Mouse (Mus musculus) forebrain, embryonic 14.5 days (tissue): ENCODE measurements at regions not wholly inside any gene's neighbourhood (a gene's known extent, or its start where the extent isn't known, plus 50 kb on each side); places are given as distances from the start of the nearest gene placed in this dataset.
A peak's percentile ranks its signal among the peaks of the same experiment; 100 is the strongest.

Experiments used
- ATAC-seq: fragments of 200-750 bp; cut with Nextera tagmentation; 2 replicates; pipeline ENCODE4 v1.8.0; 2017; ENCODE audit warnings: mild to moderate bottlenecking, moderate library complexity
- DNase-seq: peaks from one replicate; pipeline ENCODE4 v3.0.0-alpha.2; 2015; ENCODE audit warnings: low spot score
- H3K27ac ChIP-seq: fragments of 300-500 bp; sonication (generic); 2 replicates; pipeline ENCODE4 v1.5.1; 2014; ENCODE audit warnings: low read depth, mild to moderate bottlenecking, control low read depth, low read length, moderate library complexity
- H3K27me3 ChIP-seq: fragments of 300-500 bp; sonication (generic); replicated peaks from 2 replicates; pipeline ENCODE4 v1.6.1; 2014; ENCODE audit warnings: low read length, control low read depth, mixed read lengths; ENCODE audit not compliant: control insufficient read depth, insufficient read depth
- H3K36me3 ChIP-seq: fragments of 300-500 bp; sonication (generic); 2 replicates; pipeline ENCODE4 v1.6.1; 2014; ENCODE audit warnings: low read length, control low read depth; ENCODE audit not compliant: control insufficient read depth, insufficient read depth
- H3K4me1 ChIP-seq: fragments of 300-500 bp; sonication (generic); 2 replicates; pipeline ENCODE4 v1.6.1; 2014; ENCODE audit warnings: antibody characterized with exemption, low read length, control low read depth; ENCODE audit not compliant: control insufficient read depth, insufficient read depth
- H3K4me2 ChIP-seq: fragments of 300-500 bp; sonication (generic); 2 replicates; pipeline ENCODE4 v1.6.1; 2014; ENCODE audit warnings: mild to moderate bottlenecking, control low read depth, low read length
- H3K4me3 ChIP-seq: fragments of 300-500 bp; sonication (generic); 2 replicates; pipeline ENCODE4 v1.5.1; 2014; ENCODE audit warnings: low read depth, low read length, control low read depth
- H3K9ac ChIP-seq: fragments of 300-500 bp; sonication (generic); 2 replicates; pipeline ENCODE4 v1.6.1; 2014; ENCODE audit warnings: mild to moderate bottlenecking, low read length, control low read depth, moderate library complexity
- H3K9me3 ChIP-seq: fragments of 300-500 bp; sonication (generic); replicated peaks from 2 replicates; pipeline ENCODE4 v1.6.1; 2016; ENCODE audit warnings: low read length, control low read depth, mixed read lengths; ENCODE audit not compliant: control insufficient read depth
- WGBS: fragments of 180-500 bp; shearing (Covaris S2); extraction: QIAGEN DNeasy Blood & Tissue Kit; methylation state at CpG from one replicate; pipeline ENCODE4 v1.1.7; 2014; 5-methylcytosine and 5-hydroxymethylcytosine counted together

- no peaks in the 10 kb centered on the region for H3K27me3 ChIP-seq
- no peak overlapping the region for H3K9ac ChIP-seq
- no peaks in the 10 kb centered on the region for H3K9me3 ChIP-seq
- H3K27ac ChIP-seq: no peak overlapping the region
- no peak for ATAC-seq
- H3K36me3 ChIP-seq: no peaks in the 10 kb centered on the region
- no peak overlapping the region for H3K4me3 ChIP-seq
- H3K4me2 ChIP-seq: no peak overlapping the region
- WGBS: 82% methylated on average over 3 of the region's 3 CpGs
- DNase-seq: no peak
- H3K4me1 ChIP-seq: no peaks in the 10 kb centered on the region
Observed at GRCm38 (mm10) chr3:132237344-132237743, 152.3 kb downstream of the Dkk2 start.

DNA sequence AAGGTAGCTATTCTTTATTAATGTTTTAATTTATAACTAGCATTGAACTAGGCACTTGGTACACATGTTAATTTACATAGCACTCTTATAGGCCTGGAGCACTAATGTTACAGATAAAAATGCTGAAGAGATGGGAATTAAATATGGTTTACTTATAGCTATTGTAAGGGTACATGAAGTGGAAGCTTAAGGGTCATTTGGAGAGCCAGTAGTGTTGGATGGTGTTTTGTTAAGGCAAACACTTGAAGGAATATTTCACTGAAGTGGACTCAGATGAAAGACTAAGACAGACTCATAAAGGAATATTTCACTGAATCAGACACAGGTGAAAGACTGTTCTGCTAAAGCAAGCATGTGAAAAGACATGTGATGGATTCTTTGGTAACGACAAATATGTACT lies 172.7 kb downstream of the Dkk2 start:
- WGBS: 90% methylated on average over 1 of the region's 1 CpGs

DNA sequence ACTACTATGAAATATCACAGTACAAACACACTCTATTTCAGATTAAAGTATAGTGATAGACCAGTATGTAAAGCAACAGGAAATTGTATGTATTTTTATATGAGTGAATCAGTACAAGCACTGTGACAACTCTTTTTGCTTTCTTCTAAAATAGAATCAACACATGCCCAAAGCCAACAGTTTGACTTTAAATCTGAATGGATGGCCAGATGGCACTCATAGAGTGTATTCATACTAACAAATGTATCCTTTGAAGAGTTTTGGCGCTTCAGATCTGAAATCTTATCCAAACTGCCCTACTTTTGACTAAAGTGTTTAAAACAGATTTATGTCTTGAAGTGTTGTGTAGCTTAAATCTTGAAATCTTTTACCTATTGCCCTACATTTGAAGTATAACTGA lies 184.5 kb downstream of the Dkk2 start:
- no peaks in the 10 kb centered on the region for H3K36me3 ChIP-seq
- no peaks in the 10 kb centered on the region for H3K9me3 ChIP-seq
- H3K9ac ChIP-seq: no peak overlapping the region
- 82% methylated on average over 1 of the region's 1 CpGs for WGBS
- H3K4me3 ChIP-seq: no peak overlapping the region
- DNase-seq (no peak), ATAC-seq (no peak)
- H3K4me1 ChIP-seq: no peaks in the 10 kb centered on the region
- no peaks in the 10 kb centered on the region for H3K27me3 ChIP-seq
- H3K4me2 ChIP-seq: no peak overlapping the region
- no peak overlapping the region for H3K27ac ChIP-seq

More for the DNA sequence above, 172.7 kb downstream of the Dkk2 start:
- H3K27ac ChIP-seq: no peak overlapping the region
- no peak overlapping the region for H3K9ac ChIP-seq
- ATAC-seq: no peak
- no peaks in the 10 kb centered on the region for H3K9me3 ChIP-seq
- H3K4me1 ChIP-seq: no peaks in the 10 kb centered on the region
- H3K36me3 ChIP-seq: no peaks in the 10 kb centered on the region
- no peak overlapping the region for H3K4me3 ChIP-seq
- DNase-seq: no peak
- H3K27me3 ChIP-seq: no peaks in the 10 kb centered on the region
- no peak overlapping the region for H3K4me2 ChIP-seq

DNA sequence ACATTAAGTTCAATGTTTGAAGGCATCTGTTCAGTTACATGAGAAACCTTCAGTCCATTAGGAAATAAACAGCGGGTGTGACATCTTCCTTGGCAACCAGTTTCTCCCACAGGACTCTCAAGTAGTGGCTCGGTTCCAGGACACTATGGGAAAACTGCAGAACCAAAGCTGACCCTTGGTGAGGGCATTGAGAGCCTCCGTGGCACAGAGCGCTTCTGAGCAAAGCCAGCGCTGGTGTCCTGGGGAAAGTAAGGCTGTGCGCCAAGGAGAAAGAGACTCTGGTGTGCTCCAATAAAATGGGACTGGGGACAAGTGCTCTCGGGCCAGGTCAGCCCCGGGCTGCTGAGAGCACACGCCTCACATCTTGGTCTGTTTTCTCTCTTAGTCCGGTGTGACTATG lies 189.7 kb downstream of the Dkk2 start:
- Histone ChIP-seq H3K4me3 (no peak overlapping the region), H3K9ac (no peak overlapping the region), H3K4me2 (no peak overlapping the region), H3K9me3 (no peaks in the 10 kb centered on the region), H3K36me3 (no peaks in the 10 kb centered on the region), H3K4me1 (no peaks in the 10 kb centered on the region), H3K27me3 (no peaks in the 10 kb centered on the region), H3K27ac (no peak overlapping the region)
- ATAC-seq (no peak), DNase-seq (peak; percentile 1)
- WGBS: 86% methylated on average over 10 of the region's 10 CpGs

DNA sequence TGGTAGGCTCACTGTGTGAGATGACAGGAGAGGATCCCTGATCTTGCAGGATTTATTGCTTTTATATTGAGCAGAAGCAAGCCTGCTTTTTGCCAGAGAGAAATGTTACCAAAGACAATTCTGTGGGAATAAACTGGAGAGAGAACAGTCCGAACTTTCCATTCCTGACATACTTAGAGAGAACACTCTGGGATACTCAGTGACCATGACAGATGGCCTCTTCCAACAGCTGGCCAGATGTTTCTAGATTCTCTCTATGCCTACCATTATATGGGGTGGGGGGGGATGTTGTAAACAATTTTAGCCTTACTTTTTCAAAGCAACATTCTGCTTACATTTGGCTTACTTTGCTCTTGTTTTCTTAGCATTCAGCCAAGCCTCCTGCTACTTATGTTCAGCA lies 192.7 kb downstream of the Dkk2 start:
- no peak overlapping the region for H3K27ac ChIP-seq
- 96% methylated on average over 1 of the region's 1 CpGs for WGBS
- ATAC-seq: no peak
- no peak for DNase-seq
- no peak overlapping the region for H3K4me3 ChIP-seq
- H3K27me3 ChIP-seq: no peaks in the 10 kb centered on the region
- H3K4me1 ChIP-seq: no peaks in the 10 kb centered on the region
- no peak overlapping the region for H3K4me2 ChIP-seq
- H3K9ac ChIP-seq: no peak overlapping the region
- H3K9me3 ChIP-seq: no peaks in the 10 kb centered on the region
- H3K36me3 ChIP-seq: no peaks in the 10 kb centered on the region

- 34% methylated on average over 3 of the region's 3 CpGs for WGBS
- H3K27me3 ChIP-seq: no peaks in the 10 kb centered on the region
- H3K27ac ChIP-seq: no peak overlapping the region
- no peak overlapping the region for H3K4me3 ChIP-seq
- H3K4me1 ChIP-seq: no peaks in the 10 kb centered on the region
- H3K36me3 ChIP-seq: no peaks in the 10 kb centered on the region
- H3K9ac ChIP-seq: no peak overlapping the region
- H3K4me2 ChIP-seq: no peak overlapping the region
- DNase-seq (no peak), ATAC-seq (no peak)
- no peaks in the 10 kb centered on the region for H3K9me3 ChIP-seq
Observed at GRCm38 (mm10) chr3:132287714-132288113, 202.6 kb downstream of the Dkk2 start.

DNA sequence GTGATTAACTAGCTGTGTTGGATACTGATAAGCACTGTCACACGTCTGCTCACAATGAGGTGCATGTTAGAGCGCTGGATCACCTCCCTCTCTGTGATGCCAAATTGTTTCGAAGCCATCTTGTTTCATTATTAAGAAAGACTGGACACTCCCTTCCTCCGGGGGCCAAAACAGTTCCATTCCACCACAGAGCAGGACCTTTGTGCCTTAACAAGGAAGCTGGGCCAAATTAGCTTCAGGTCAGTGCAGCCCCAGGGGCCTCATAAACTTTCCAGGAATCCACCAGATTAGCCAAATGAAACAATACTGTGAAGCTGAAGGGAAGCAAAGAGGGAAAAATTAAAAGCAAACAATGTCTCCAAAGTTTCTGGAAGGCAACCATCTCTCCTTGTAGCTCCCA lies 241.9 kb downstream of the Dkk2 start:
- 64% methylated on average over 4 of the region's 4 CpGs for WGBS
- H3K27ac ChIP-seq: no peak overlapping the region
- H3K9ac ChIP-seq: no peak overlapping the region
- no peaks in the 10 kb centered on the region for H3K36me3 ChIP-seq
- ATAC-seq: no peak
- no peak overlapping the region for H3K4me3 ChIP-seq
- no peaks in the 10 kb centered on the region for H3K9me3 ChIP-seq
- no peaks in the 10 kb centered on the region for H3K4me1 ChIP-seq
- no peak overlapping the region for H3K4me2 ChIP-seq
- H3K27me3 ChIP-seq: no peaks in the 10 kb centered on the region
- no peak for DNase-seq

- H3K4me3 ChIP-seq: no peak overlapping the region
- no peak overlapping the region for H3K4me2 ChIP-seq
- 56% methylated on average over 3 of the region's 3 CpGs for WGBS
- no peaks in the 10 kb centered on the region for H3K27me3 ChIP-seq
- ATAC-seq (no peak), DNase-seq (no peak)
- no peaks in the 10 kb centered on the region for H3K36me3 ChIP-seq
- H3K9me3 ChIP-seq: no peaks in the 10 kb centered on the region
- no peaks in the 10 kb centered on the region for H3K4me1 ChIP-seq
- no peak overlapping the region for H3K9ac ChIP-seq
- H3K27ac ChIP-seq: no peak overlapping the region
Observed at GRCm38 (mm10) chr3:132343625-132344024, 258.5 kb downstream of the Dkk2 start.

DNA sequence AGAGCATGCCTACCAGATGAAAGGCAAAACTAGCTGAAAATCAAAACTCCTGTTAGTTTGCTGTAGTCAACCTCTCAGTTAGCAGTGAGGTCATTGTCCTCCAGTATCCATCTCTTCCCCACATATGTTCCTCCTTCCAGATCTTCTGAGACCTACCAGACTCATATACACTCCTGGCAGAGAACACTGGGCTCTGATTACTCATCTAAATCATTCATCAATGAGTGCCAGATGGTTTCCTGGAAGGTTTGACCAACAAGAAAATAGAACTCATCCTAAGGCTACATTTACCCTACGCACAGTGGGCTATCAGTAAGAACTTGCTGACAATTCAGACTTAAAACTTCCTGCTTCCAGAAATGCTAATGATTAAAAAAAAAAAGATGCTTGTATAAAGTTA lies 260.8 kb downstream of the Dkk2 start:
- Histone ChIP-seq H3K4me2 (no peak overlapping the region), H3K27me3 (no peaks in the 10 kb centered on the region), H3K9ac (no peak overlapping the region), H3K4me1 (no peaks in the 10 kb centered on the region), H3K36me3 (no peaks in the 10 kb centered on the region), H3K27ac (no peak overlapping the region), H3K9me3 (no peaks in the 10 kb centered on the region), H3K4me3 (no peak overlapping the region)
- DNase-seq: no peak
- ATAC-seq: no peak
- 87% methylated on average over 1 of the region's 1 CpGs for WGBS

GRCm38 (mm10) chr3:132349602-132350001 lies 264.5 kb downstream of the Dkk2 start:
- H3K4me2 ChIP-seq: no peak overlapping the region
- no peak overlapping the region for H3K4me3 ChIP-seq
- H3K27me3 ChIP-seq: no peaks in the 10 kb centered on the region
- H3K4me1 ChIP-seq: no peaks in the 10 kb centered on the region
- no peak for DNase-seq
- WGBS: 63% methylated on average over 1 of the region's 1 CpGs
- ATAC-seq: no peak
- no peaks in the 10 kb centered on the region for H3K36me3 ChIP-seq
- no peaks in the 10 kb centered on the region for H3K9me3 ChIP-seq
- no peak overlapping the region for H3K9ac ChIP-seq
- H3K27ac ChIP-seq: no peak overlapping the region
